Mouse (Mus musculus) frontal cortex, postnatal 10 days (tissue): Measurements from ENCODE around the gene Laptm4a.

Experiments used
- DNase-seq, 2 experiments: peaks; one replicate each; pipeline ENCODE4 v3.0.0; 2022; ENCODE audit warnings: low spot score in 2 of 2, mixed read lengths in 1 of 2

The Laptm4a gene

GRCm38 (mm10) chr12:8921394-8922368, at the start of gene Laptm4a:
Gene Laptm4a (plus strand): TSS chr12:8921664.
- DNase-seq = peak; percentile 96 to 97

- no peak for DNase-seq
These were observed 45.9 kb upstream of the Laptm4a start for GRCm38 (mm10) chr12:8875583-8875982.

GRCm38 (mm10) chr12:8876865-8877264, 44.6 kb upstream of the Laptm4a start:
- DNase-seq = no peak

- DNase-seq = no peak
These were observed 44.1 kb upstream of the Laptm4a start for GRCm38 (mm10) chr12:8877413-8877812.

GRCm38 (mm10) chr12:8878752-8879151, 42.7 kb upstream of the Laptm4a start:
- no peak for DNase-seq

GRCm38 (mm10) chr12:8879389-8879788, 42.1 kb upstream of the Laptm4a start:
- DNase-seq = no peak

GRCm38 (mm10) chr12:8881736-8882135, 39.7 kb upstream of the Laptm4a start:
- no peak for DNase-seq

GRCm38 (mm10) chr12:8882376-8882775, 39.1 kb upstream of the Laptm4a start:
- DNase-seq = no peak

- DNase-seq = no peak
These were observed 36.9 kb upstream of the Laptm4a start for GRCm38 (mm10) chr12:8884426-8885145.

GRCm38 (mm10) chr12:8885146-8885543, 36.3 kb upstream of the Laptm4a start:
- DNase-seq = no peak

GRCm38 (mm10) chr12:8885950-8886349, 35.5 kb upstream of the Laptm4a start:
- no peak for DNase-seq

GRCm38 (mm10) chr12:8888445-8888844, 33.0 kb upstream of the Laptm4a start:
- DNase-seq = no peak

- DNase-seq = peak in 1 of 2 experiments; percentile 53
These were observed 32.3 kb upstream of the Laptm4a start for GRCm38 (mm10) chr12:8889117-8889665.

GRCm38 (mm10) chr12:8892876-8893532, 28.5 kb upstream of the Laptm4a start:
- DNase-seq = no peak

GRCm38 (mm10) chr12:8897140-8897539, 24.3 kb upstream of the Laptm4a start:
- no peak for DNase-seq

GRCm38 (mm10) chr12:8898879-8899785, 22.3 kb upstream of the Laptm4a start:
- no peak for DNase-seq

GRCm38 (mm10) chr12:8900107-8900698, 21.3 kb upstream of the Laptm4a start:
- DNase-seq = no peak

- DNase-seq = no peak
These were observed 20.4 kb upstream of the Laptm4a start for GRCm38 (mm10) chr12:8900919-8901663.

- no peak for DNase-seq
These were observed 19.5 kb upstream of the Laptm4a start for GRCm38 (mm10) chr12:8901934-8902333.

- no peak for DNase-seq
These were observed 19.0 kb upstream of the Laptm4a start for GRCm38 (mm10) chr12:8902479-8902878.
